Mouse (Mus musculus): ENCODE measurements around the gene Tbc1d16.
"Not testable (repeated sequence)": the region's sequence is repeated elsewhere in the genome, so short reads cannot be mapped to it uniquely, and the experiment has no call there.

The Tbc1d16 gene

DNA sequence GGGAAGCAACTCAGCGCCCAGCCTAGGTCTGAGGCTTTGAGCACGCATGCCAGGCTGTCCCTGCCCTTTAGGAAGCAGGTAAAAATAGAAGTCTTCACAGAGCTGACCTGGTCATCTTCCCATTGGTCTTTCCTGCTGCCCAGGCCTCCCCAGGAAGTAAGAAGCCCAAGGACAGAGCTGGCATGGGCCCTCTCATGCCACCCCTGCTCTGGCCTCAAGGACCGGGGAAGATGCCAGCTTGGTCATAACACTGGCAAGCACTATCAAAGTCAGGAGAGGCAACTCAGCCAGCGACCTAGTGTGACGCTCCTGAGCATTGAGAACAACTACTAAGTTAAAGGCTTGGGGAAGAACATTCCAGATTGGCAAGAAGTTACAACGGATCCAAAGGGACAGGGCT lies 103.8 kb downstream of the Tbc1d16 start:
- DNase-seq (ENCODE audit: inconsistent age in 2 of 2, low spot score in 1 of 2), result peak; percentile 92 to 96

DNA sequence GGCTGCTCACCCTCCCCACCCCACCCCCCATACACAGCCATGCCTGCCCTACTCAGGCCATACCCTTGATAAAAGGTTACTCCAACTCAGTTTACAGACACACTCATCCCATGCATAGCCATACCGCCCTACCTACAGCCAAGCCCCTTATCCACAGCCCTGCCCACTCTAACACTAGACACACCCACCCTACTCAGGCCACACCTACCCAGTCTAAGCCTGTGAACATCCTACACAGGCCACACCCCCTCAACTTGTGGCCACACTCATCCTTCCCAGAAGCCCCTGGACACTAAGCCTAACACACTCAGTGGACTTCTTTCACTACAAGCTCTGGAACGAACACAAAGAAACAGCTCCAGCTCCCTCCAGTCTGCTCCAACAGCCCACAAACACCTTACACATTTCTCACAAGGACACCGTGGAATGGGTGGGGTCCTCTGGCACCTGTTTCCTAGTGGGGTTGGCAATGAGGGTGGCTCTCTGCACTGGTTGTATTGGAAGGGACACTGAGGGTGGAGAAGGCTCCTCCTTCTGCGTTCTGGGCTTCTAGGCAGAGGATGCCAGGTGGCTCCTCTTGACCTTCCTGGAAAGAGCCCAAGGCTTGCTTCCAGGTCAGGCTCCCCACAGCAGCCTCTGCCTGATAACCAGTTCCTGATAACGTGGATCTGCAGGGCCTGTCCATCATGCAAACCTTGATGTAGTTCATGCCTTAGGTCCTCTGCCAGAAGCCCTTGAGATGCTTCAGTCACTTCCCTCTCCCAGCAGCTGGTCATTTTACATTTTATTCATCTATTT lies 104.6 kb downstream of the Tbc1d16 start:
- DNase-seq (ENCODE audit: inconsistent age in 2 of 2, low spot score in 1 of 2), result peak; percentile 56 to 85

DNA sequence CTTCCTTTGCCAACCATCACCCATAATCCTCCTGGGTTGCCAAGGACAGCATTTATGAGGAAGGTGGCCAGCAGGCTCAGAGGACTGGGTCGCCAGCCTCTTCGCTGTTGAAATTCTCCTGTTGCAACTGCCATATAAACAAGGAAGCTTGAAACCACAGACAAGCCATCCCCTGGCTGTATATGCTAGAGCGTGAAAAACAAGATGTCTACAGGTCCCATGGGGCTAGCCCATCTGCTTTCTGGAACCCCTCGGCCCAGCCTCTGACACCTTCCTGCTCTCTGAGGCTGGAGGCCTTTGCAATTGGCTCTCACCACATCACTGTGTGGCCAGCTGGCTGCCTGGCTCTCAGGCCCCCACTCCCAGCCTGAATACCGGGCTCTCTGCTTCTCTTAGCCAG lies 105.9 kb downstream of the Tbc1d16 start:
- DNase-seq (ENCODE audit: inconsistent age in 2 of 2, low spot score in 1 of 2), result peak in 1 of 2 experiments; percentile 32

DNA sequence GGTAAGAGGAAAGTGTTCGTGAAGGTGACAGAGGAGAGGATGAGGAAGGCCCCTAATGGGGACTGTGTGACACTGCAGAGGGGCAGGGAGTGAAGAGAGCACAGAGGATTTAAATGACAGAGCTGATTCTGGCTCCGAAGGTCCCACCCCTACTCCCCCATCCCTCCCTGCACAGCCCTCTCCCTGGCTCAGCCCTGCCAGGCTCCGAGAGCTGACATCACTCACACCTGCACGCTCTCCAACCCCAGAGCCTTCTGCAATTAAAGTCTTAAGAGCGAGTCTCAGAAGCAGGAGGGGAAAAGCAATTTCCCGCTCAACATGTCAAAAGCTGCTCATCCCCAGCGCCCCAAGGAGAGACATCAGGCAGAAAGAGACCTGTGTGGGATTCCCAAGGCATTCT lies 109.4 kb downstream of the Tbc1d16 start:
- DNase-seq (ENCODE audit: inconsistent age in 2 of 2, low spot score in 1 of 2), result no peak

DNA sequence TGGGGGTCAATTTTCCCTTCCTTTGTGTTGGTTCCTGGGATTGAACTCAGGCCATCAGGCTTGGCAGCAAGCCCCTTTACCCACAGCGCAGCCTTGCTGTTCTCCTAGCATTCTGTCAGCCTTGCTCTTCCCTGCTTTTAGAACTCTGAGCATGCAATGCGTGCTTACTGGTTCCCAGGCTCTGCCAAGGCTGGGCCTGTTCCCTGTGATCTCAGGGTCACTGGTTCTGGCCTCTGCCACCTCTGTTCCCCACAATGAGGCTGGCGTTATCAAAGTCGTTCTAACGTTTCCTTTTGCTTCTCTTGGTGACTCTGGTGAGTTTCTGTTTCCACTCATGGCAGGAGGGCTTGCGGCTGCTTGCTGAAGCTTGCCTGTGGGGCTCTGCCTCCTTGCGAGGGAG lies 110.4 kb downstream of the Tbc1d16 start:
- DNase-seq (ENCODE audit: inconsistent age in 2 of 2, low spot score in 1 of 2), result peak; percentile 59 to 85

DNA sequence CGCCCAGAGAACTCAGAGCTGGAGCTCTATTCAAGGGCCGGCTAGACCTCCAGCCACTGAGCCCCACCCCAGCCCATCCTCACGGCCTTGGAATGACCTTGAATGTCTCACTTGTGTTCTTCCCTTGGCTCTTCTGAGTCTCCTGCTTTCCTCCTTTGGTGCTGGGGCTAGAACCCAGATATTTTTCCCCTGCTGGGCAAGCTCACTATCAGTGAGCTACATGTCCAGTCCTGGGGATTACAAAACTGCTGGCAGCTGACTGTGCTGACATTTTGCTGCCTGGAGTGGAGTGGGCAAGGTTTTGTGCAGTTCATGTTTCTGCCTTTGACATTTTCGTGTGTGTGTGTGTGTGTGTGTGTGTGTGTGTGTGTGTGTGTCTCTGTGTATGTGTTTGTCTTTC lies 111.3 kb downstream of the Tbc1d16 start:
- DNase-seq (ENCODE audit: inconsistent age in 2 of 2, low spot score in 1 of 2), result peak; percentile 69 to 84

DNA sequence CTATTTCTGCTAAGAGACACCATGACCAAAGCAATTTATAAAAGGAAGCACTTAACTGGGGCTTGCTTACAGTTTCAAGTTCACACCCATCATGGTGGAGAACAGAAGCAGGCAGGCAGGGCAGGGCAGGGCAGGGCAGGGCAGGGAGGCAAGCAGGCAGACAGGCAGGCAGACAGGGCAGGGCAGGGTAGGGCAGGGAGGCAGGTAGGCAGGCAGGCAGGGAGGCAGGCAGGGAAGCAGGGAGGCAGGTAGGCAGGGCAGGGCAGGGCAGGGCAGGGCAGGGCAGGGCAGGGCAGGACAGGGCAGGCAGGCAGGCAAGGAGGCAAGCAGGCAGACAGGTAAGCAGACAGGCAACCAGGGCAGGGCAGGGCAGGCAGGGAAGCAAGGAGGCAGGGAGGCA lies 115.6 kb downstream of the Tbc1d16 start:
- no peak for DNase-seq (ENCODE audit: inconsistent age in 2 of 2, low spot score in 1 of 2)

DNA sequence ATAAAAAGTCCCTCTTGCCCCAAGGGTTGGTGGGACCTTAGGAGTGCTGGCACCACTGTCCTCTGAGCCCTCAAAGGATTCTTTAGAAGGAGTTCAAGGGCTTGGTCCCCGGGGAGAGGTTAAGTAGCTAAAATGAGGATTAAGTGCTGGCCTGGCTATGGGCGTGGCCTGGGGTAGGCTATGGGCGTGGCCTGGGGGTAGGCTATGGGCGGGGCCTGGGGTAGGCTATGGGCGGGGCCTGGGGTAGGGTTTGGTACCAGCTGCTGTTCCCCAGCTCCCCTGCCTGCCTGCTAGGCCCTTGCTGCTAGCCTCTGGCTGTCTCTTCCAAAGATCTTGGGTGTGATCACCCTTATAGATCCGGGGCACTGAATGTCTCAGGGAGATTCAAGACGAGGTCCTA lies 117.0 kb downstream of the Tbc1d16 start:
- DNase-seq (ENCODE audit: inconsistent age in 2 of 2, low spot score in 1 of 2), result peak in 1 of 2 experiments; percentile 63

DNA sequence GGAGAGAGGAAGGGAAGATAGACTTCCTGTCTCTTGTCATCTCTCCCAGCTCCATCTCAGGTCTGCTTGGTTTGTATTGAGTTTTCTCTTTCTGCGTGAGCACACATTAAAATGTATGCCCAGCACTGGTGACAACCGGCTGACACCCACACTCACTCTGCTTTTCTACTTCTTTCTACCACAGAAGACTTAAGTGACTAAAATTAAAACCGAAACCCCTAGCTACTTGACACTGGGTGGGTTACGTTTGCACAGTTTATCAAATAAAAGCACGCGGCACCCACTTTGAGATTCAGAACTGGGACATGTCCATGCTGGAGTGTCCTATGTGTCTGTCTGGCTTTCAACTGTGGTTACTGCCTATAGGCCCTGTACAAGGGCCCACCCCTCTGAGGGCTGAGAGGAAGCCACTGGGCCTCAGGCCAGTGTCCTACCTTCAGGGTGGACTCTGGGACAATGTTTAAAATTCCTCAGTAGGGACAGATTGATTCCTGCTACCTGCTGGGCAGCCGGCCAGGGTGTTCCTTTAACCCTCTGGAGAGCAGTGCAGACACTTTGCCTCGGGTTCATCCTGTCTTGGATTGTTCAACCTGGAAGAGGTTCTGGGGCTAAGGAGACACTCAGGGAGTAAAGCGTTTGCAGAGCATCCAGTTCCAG lies 118.8 kb downstream of the Tbc1d16 start:
- DNase-seq (ENCODE audit: inconsistent age in 2 of 2, low spot score in 1 of 2), result no peak

DNA sequence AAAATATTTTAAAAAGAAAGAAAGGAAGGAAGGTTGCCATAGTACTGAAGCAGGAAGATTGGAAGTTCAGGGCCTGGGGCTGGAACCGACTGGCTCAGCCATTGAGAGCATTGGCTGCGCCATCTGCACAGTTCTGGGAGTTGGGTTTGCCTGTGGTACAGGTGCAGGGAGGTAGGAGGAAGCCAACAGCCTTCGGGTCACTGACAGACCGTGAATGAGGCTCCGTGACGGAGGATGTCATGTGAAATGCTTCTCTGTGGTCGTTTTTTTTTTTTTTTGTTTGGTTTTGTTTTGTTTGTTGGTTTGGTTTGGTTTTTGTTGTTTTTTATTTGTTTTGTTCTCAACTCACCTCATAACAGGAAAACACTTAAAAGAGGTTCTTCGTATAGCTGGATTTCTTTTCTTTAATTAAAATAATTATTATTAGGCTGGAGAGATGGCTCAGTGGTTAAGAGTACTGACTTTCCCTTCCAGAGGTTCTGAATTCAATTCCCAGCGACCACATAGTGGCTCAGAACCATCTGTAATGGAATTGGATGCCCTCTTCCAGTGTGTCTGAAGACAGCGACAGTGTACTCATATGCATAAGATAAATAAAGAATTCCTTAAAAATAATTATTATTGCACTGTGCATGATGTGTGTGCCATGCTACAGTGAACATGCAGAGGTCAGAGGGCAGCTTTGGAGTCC lies 119.6 kb downstream of the Tbc1d16 start:
- DNase-seq (ENCODE audit: inconsistent age in 2 of 2, low spot score in 1 of 2), result no peak

DNA sequence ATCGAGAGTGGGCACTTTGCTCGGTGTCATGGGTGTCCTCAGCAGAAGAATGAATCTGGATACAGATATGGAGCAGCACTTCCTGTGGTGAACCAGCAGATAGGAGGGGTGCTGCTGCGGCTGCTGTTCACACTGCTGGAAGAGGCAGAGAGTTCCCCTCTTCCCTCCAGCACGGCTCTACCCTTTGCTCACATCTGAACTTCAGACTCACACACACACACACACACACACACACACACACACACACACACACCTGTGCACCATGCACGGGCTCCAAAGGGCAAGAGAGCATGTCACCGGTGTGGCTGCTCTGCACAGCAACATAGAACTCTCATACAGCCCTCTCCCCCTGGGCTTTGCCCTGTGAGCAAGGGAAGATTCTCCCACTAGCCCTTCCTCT lies 122.0 kb downstream of the Tbc1d16 start:
- DNase-seq (ENCODE audit: inconsistent age in 2 of 2, low spot score in 1 of 2), result peak in 1 of 2 experiments; percentile 50

DNA sequence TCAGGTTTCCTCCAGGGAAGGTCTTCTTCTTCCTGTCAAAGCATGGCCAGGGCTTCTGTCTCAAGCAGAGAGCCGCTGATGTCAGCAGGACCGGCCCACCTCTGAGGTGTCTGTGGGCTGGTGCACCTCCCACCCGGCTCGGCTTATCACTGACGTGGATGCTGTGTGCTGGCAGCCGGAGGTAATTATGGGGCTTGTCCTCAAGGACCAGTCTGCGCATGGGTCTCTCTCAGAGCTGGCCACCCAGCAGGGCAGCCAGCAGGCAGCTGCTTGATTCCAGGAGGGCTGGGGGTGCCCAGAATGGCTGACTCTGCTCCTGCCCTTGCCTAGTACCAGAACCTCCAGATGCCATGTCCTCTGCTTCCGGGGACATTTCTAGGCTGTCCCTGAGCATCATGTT lies 122.6 kb downstream of the Tbc1d16 start:
- peak in 1 of 2 experiments; percentile 81 for DNase-seq (ENCODE audit: inconsistent age in 2 of 2, low spot score in 1 of 2)

DNA sequence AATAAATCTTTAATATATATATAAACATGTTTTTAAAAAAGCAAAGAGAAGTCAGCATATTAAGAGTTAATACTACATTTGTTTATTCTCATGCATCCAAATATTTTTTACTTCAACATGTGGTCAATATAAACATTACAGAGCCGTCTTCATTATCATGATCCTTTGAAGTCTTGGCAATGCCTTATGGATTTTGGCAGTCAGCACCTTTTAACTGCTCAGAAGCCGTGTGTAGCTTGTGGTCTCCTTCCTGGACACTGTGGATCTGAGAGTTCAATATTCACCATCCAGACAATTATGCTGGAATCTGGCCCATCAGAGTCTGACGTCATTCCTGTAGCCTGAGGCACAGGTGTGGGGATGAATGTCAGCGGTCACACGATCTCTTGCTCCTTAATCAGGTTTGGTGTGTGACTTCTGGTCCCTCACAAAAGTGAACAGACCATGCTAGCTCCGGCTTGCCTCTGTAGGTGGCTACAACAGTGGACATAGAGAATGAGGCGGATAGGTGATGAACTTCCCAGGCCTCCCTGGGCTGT lies 123.2 kb downstream of the Tbc1d16 start:
- peak; percentile 38 to 72 for DNase-seq (ENCODE audit: inconsistent age in 2 of 2, low spot score in 1 of 2)

DNA sequence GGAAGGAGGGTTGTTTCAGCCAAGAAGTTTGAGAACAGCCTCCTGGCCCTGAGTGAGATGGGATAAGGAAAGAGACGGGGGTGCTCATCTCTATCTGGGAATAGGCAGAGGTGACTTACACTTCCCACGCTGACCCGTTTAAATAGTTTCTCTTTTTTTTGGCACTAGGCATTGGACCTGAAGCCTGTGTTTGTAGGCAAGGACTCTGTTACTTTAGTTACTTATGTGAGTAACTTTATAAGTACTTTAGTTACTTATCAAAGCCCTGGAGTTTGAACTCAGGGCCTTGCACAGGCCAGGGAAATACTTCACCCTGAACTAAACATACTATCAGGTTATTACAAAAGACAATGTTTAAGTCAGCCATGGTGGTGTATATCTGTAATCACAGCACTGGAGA lies 124.3 kb downstream of the Tbc1d16 start:
- no peak for DNase-seq (ENCODE audit: inconsistent age in 2 of 2, low spot score in 1 of 2)

DNA sequence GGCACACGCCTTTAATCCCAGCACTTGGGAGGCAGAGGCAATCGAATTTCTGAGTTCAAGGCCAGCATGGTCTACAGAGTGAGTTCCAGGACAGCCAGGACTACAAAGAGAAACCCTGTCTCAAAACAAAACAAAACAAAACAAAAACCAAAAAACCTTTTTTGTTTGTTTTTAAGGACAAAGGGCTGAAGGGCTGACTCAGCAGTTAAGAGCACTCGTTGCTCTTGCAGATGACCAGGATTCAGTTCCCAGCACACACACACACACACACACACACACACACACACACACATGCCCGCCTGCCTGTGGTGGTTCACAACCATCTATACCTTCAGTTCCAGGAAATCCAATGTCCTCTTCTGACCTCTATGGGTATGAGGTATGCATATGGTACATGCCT lies 127.9 kb downstream of the Tbc1d16 start:
- DNase-seq (ENCODE audit: inconsistent age in 2 of 2, low spot score in 1 of 2), result not testable (repeated sequence)

DNA sequence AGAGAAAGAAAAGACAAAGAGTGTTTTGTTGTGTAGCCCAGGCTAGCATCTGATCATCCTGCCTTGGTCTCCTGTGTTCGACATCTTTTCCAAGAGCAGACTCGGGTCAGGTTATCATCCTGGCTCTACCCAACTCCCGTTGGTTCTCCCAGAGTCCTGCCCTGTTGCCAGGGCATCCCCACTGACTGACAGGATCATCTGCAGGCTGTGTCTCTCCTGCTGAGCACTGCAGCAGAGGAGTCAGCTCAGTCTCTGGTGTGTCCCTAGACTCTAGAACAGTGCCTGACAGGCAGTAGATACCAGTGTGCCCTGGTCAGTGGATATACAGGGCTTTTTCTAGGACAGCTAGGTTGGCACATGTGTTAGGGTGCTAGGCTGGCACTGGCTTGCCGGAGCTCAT lies 130.1 kb downstream of the Tbc1d16 start:
- DNase-seq (ENCODE audit: inconsistent age in 2 of 2, low spot score in 1 of 2), result no peak

DNA sequence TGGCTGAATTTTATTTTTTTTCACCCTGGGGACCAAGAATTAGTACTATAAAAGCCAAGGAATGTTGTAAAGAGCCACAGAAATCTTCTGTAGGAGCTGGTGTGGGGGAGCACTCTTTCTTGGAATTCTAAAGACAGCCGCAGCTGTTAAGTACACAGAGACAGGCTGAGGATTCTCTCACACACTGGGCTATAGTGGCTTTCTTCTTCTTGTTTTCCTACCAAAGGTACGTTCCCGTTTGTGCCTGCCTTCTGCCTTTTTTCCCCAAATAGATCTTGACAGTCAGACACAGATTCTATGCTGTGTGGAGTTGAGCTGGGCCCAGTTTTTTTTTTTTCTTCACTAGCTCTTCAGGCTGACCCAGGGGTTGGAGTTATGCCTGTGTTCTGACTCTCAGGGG lies 132.9 kb downstream of the Tbc1d16 start:
- no peak for DNase-seq (ENCODE audit: inconsistent age in 2 of 2, low spot score in 1 of 2)

DNA sequence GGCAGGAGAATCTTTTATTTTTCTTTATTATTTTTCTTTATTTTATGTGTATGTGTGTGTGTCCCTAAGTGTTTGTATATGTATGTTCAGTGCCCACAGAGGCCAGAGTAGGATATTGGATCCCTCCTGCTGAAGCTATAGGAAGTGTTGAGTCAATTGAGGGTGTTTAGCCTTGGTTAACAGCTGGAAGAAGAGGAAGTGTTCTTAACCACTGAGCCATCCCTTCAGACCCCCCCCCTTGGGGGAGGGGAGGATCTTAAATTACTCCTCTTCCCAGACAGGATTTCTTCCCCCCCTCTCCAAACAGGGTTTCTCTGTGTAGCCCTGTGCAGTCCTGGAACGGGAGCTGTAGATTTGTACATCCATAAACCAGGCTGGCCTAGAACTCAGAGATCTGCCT lies 135.0 kb downstream of the Tbc1d16 start:
- DNase-seq (ENCODE audit: inconsistent age in 2 of 2, low spot score in 1 of 2), result no peak
